Mouse (Mus musculus) liver, embryonic 13.5 days (tissue): ENCODE measurements around the gene Sgsm1. TPM values are rescaled to one million over a fixed set of nuclear protein-coding genes. Genes with fewer than 3 reads are reported as not detected.

ENCODE experiments used
- ATAC-seq: fragments of 200-750 bp; cut with Nextera tagmentation; 2 replicates; pipeline ENCODE4 v1.8.0; 2017; ENCODE audit warnings: low read depth, mild to moderate bottlenecking, moderate number of reproducible peaks, moderate library complexity
- DNase-seq: peaks from one replicate; pipeline ENCODE4 v3.0.0; 2022
- H3K27ac ChIP-seq: fragments of 300-500 bp; sonication (generic); 2 replicates; pipeline ENCODE4 v1.5.1; 2015; ENCODE audit warnings: moderate library complexity, mild to moderate bottlenecking, inconsistent platforms
- H3K27me3 ChIP-seq: fragments of 300-500 bp; sonication (generic); 2 replicates; pipeline ENCODE4 v1.6.1; 2015; ENCODE audit warnings: mild to moderate bottlenecking, inconsistent platforms
- H3K36me3 ChIP-seq: fragments of 300-500 bp; sonication (generic); 2 replicates; pipeline ENCODE4 v1.6.1; 2015; ENCODE audit warnings: mild to moderate bottlenecking, inconsistent platforms
- H3K4me1 ChIP-seq: fragments of 300-500 bp; sonication (generic); replicated peaks from 2 replicates; pipeline ENCODE4 v1.6.1; 2015; ENCODE audit warnings: inconsistent platforms
- H3K4me2 ChIP-seq: fragments of 300-500 bp; sonication (generic); 2 replicates; pipeline ENCODE4 v1.6.1; 2015; ENCODE audit warnings: inconsistent platforms, mild to moderate bottlenecking, moderate library complexity
- H3K4me3 ChIP-seq: fragments of 300-500 bp; sonication (generic); replicated peaks from 2 replicates; pipeline ENCODE4 v1.5.1; 2015; ENCODE audit warnings: mild to moderate bottlenecking, inconsistent platforms
- H3K9ac ChIP-seq: fragments of 300-500 bp; sonication (generic); 2 replicates; pipeline ENCODE4 v1.6.1; 2015; ENCODE audit warnings: mild to moderate bottlenecking, inconsistent platforms
- H3K9me3 ChIP-seq: fragments of 300-500 bp; sonication (generic); replicated peaks from 2 replicates; pipeline ENCODE4 v1.6.1; 2016; ENCODE audit warnings: inconsistent platforms
- WGBS: fragments of 180-500 bp; shearing (Covaris S2); methylation state at CpG from one replicate; pipeline ENCODE4 v1.1.7; 2015; ENCODE audit not compliant: insufficient replicate concordance; 5-methylcytosine and 5-hydroxymethylcytosine counted together
- polyA plus RNA-seq: library from polyadenylated mRNA; unstranded; fragments of >200 nt; fragmentation: Nextera tagmentation; extraction: Ambion mirVana; gene quantifications from 2 replicates; pipeline ENCODE4 v1.2.1, GENCODE M21; 2015

Sgsm1 gene
- polyA plus RNA-seq, 1 experiment from 2014 or later, result 1.4 TPM

GRCm38 (mm10) chr5:113280138-113280856, 30.3 kb downstream of the Sgsm1 start:
- Histone ChIP-seq H3K27me3 (no peaks in the 10 kb centered on the region), H3K4me1 (no peaks in the 10 kb centered on the region), H3K4me2 (peak overlapping the region; percentile 39), H3K36me3 (no peaks in the 10 kb centered on the region), H3K27ac (no peak overlapping the region; the same call in 1 of the 2 replicates), H3K9ac (no peak overlapping the region), H3K9me3 (no peaks in the 10 kb centered on the region), H3K4me3 (peak overlapping the region; percentile 29)
- ATAC-seq (peak; percentile 53), DNase-seq (peak; percentile 38)
- WGBS, result 23% methylated on average over 15 of the region's 15 CpGs

GRCm38 (mm10) chr5:113275839-113276238, 34.7 kb downstream of the Sgsm1 start:
- Histone ChIP-seq H3K4me3 (no peak overlapping the region), H3K9ac (no peak overlapping the region), H3K4me2 (no peak overlapping the region), H3K9me3 (no peaks in the 10 kb centered on the region), H3K27ac (no peak overlapping the region), H3K36me3 (no peaks in the 10 kb centered on the region), H3K4me1 (no peaks in the 10 kb centered on the region), H3K27me3 (no peaks in the 10 kb centered on the region)
- 56% methylated on average over 10 of the region's 10 CpGs for WGBS
- DNase-seq, result no peak
- ATAC-seq, result no peak

GRCm38 (mm10) chr5:113271207-113271811, 39.3 kb downstream of the Sgsm1 start:
- H3K4me3 ChIP-seq, result no peak overlapping the region

GRCm38 (mm10) chr5:113270043-113270442, 40.5 kb downstream of the Sgsm1 start:
- no peak overlapping the region for H3K9ac ChIP-seq
- H3K9me3 ChIP-seq, result no peaks in the 10 kb centered on the region; the same call in 1 of the 2 replicates
- no peaks in the 10 kb centered on the region for H3K36me3 ChIP-seq
- H3K4me2 ChIP-seq, result no peak overlapping the region
- H3K27ac ChIP-seq, result no peak overlapping the region
- DNase-seq, result no peak
- 55% methylated on average over 3 of the region's 3 CpGs for WGBS
- no peak for ATAC-seq
- no peak overlapping the region for H3K4me3 ChIP-seq
- no peaks in the 10 kb centered on the region for H3K4me1 ChIP-seq
- no peaks in the 10 kb centered on the region for H3K27me3 ChIP-seq

More at GRCm38 (mm10) chr5:113271207-113271811, 39.3 kb downstream of the Sgsm1 start:
- no peaks in the 10 kb centered on the region for H3K4me1 ChIP-seq
- no peaks in the 10 kb centered on the region for H3K27me3 ChIP-seq
- 58% methylated on average over 11 of the region's 11 CpGs for WGBS
- H3K9ac ChIP-seq, result no peak overlapping the region
- no peaks in the 10 kb centered on the region; the same call in 1 of the 2 replicates for H3K9me3 ChIP-seq
- H3K36me3 ChIP-seq, result no peaks in the 10 kb centered on the region
- no peak overlapping the region for H3K4me2 ChIP-seq
- DNase-seq (no peak), ATAC-seq (no peak)
- no peak overlapping the region for H3K27ac ChIP-seq

- no peaks in the 10 kb centered on the region; the same call in 1 of the 2 replicates for H3K9me3 ChIP-seq
- no peak for DNase-seq
- H3K4me2 ChIP-seq, result no peak overlapping the region
- no peaks in the 10 kb centered on the region for H3K4me1 ChIP-seq
- no peaks in the 10 kb centered on the region for H3K27me3 ChIP-seq
- no peak overlapping the region for H3K9ac ChIP-seq
- H3K4me3 ChIP-seq, result no peak overlapping the region
- peak; percentile 39; the same call in 1 of the 2 replicates for ATAC-seq
- H3K27ac ChIP-seq, result no peak overlapping the region
- H3K36me3 ChIP-seq, result no peaks in the 10 kb centered on the region
These were observed 42.3 kb downstream of the Sgsm1 start for GRCm38 (mm10) chr5:113268246-113268645.

- WGBS, result 70% methylated on average over 8 of the region's 8 CpGs
These were observed 44.9 kb downstream of the Sgsm1 start for GRCm38 (mm10) chr5:113265637-113266036.

GRCm38 (mm10) chr5:113250806-113251205, 59.8 kb downstream of the Sgsm1 start:
- DNase-seq (no peak), ATAC-seq (no peak)
- H3K27me3 ChIP-seq, result no peaks in the 10 kb centered on the region
- H3K4me3 ChIP-seq, result no peak overlapping the region
- no peaks in the 10 kb centered on the region for H3K4me1 ChIP-seq
- no peak overlapping the region for H3K27ac ChIP-seq
- WGBS, result 81% methylated on average over 11 of the region's 11 CpGs
- H3K9me3 ChIP-seq, result no peaks in the 10 kb centered on the region
- no peaks in the 10 kb centered on the region for H3K36me3 ChIP-seq
- H3K4me2 ChIP-seq, result no peak overlapping the region
- no peak overlapping the region for H3K9ac ChIP-seq

More at GRCm38 (mm10) chr5:113265637-113266036, 44.9 kb downstream of the Sgsm1 start:
- ATAC-seq, result no peak
- H3K27ac ChIP-seq, result no peak overlapping the region
- no peaks in the 10 kb centered on the region; the same call in 1 of the 2 replicates for H3K9me3 ChIP-seq
- H3K36me3 ChIP-seq, result no peaks in the 10 kb centered on the region
- no peaks in the 10 kb centered on the region for H3K27me3 ChIP-seq
- no peak overlapping the region for H3K4me3 ChIP-seq
- no peak for DNase-seq
- H3K9ac ChIP-seq, result no peak overlapping the region
- no peak overlapping the region for H3K4me2 ChIP-seq
- H3K4me1 ChIP-seq, result no peaks in the 10 kb centered on the region

- Histone ChIP-seq H3K4me3 (no peak overlapping the region), H3K9me3 (no peaks in the 10 kb centered on the region), H3K27me3 (no peaks in the 10 kb centered on the region), H3K9ac (no peak overlapping the region), H3K4me1 (no peaks in the 10 kb centered on the region), H3K27ac (no peak overlapping the region), H3K4me2 (no peak overlapping the region), H3K36me3 (no peaks in the 10 kb centered on the region)
- WGBS, result 62% methylated on average over 8 of the region's 8 CpGs
- no peak for ATAC-seq
- DNase-seq, result no peak
These were observed 61.2 kb downstream of the Sgsm1 start for GRCm38 (mm10) chr5:113249263-113249930.

- DNase-seq (no peak), ATAC-seq (no peak)
- H3K27me3 ChIP-seq, result peaks cover 12% of the 10 kb centered on the region
- H3K36me3 ChIP-seq, result no peaks in the 10 kb centered on the region
- H3K9me3 ChIP-seq, result no peaks in the 10 kb centered on the region
- no peak overlapping the region for H3K27ac ChIP-seq
- H3K4me2 ChIP-seq, result no peak overlapping the region
- H3K9ac ChIP-seq, result no peak overlapping the region
- WGBS, result 55% methylated on average over 5 of the region's 5 CpGs
- H3K4me1 ChIP-seq, result peaks cover 10% of the 10 kb centered on the region
- H3K4me3 ChIP-seq, result no peak overlapping the region
These were observed 80.4 kb downstream of the Sgsm1 start for GRCm38 (mm10) chr5:113230196-113230595.

- WGBS, result 2% methylated on average over 13 of the region's 13 CpGs
- H3K36me3 ChIP-seq, result no peaks in the 10 kb centered on the region
- no peak within 1 kb of the TSS for H3K4me3 ChIP-seq
- DNase-seq, result peak; percentile 28
- H3K9me3 ChIP-seq, result no peaks in the 10 kb centered on the region
- H3K9ac ChIP-seq, result no peak within 1 kb of the TSS
- peak within 1 kb of the TSS; percentile 42 for H3K4me2 ChIP-seq
- peaks cover 24% of the 10 kb centered on the region for H3K27me3 ChIP-seq
- no peak within 1 kb of the TSS for H3K27ac ChIP-seq
- peaks cover 10% of the 10 kb centered on the region for H3K4me1 ChIP-seq
- peak; percentile 72 for ATAC-seq
These were observed 83.9 kb downstream of the Sgsm1 start, which contains the start of gene Tmem211 for GRCm38 (mm10) chr5:113226632-113227102. Gene Tmem211 (plus strand): TSS chr5:113226909.

- Histone ChIP-seq H3K27me3 (peaks cover 28% of the 10 kb centered on the region), H3K4me2 (peak overlapping the region; percentile 42), H3K4me3 (no peak overlapping the region), H3K36me3 (no peaks in the 10 kb centered on the region), H3K27ac (no peak overlapping the region), H3K4me1 (peaks cover 12% of the 10 kb centered on the region), H3K9me3 (no peaks in the 10 kb centered on the region), H3K9ac (no peak overlapping the region)
- DNase-seq (no peak), ATAC-seq (no peak)
- 17% methylated on average over 25 of the region's 25 CpGs for WGBS
These were observed 84.7 kb downstream of the Sgsm1 start for GRCm38 (mm10) chr5:113225686-113226435.
